21 mouse cellular contexts compared by ENCODE assay signal in the genomic region with DNA sequence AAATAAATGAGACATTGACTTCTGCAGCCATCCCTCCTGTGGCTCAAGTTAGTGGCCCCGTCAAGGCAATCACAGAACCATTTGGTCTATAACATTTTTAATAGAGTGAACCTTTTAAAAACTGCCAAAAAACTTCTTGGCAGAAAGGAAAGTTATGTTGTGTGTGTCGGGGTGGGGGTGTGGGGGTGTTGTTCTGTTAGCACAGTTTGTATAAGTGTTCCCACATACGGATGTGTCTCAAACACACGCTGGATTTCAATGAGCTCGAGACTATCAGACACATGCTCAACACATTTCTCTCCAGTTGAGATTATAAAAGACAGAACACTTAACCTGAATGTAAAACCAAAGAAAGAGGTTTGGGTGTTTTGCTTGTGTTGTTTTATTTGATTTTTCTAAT.
DNase-seq lines count a peak whose midpoint lies in the region; ATAC-seq lines count a peak whose summit lies in the region.
"Had no signal": no experiment of that assay in that cellular context is flagged by ENCODE, and none has a peak within 500 bp of the region (broad histone marks: within the 10 kb centered on the region; RNA-seq: fewer than 3 reads in every experiment).

No protein-coding gene starts in this region.

- DNase-seq in frontal cortex, postnatal 10 days (ENCODE audit: low spot score in 2 of 2): no peak
- peak; percentile 54 for DNase-seq in layer of hippocampus, adult 9-11 months
- DNase-seq in layer of hippocampus, adult 9-10 months (ENCODE audit: low spot score): no peak
- peak; percentile 55 for DNase-seq in brain, adult 2 months (ENCODE audit: low read depth, low spot score)
- DNase-seq: adrenal gland, adult 8-10 months; adrenal gland, postnatal 14 days; adrenal gland, postnatal 36 days; B cell, adult 2 months; cerebellum, adult 11 months; cerebellum, adult 18-20 months; cerebellum, adult 8-10 months; cerebellum, adult 9-11 months; cerebellum, postnatal 14 days; cerebellum, postnatal 36 days; embryo, embryonic 11 days had no signal

- peak; percentile 66 for ATAC-seq in frontal cortex, adult (ENCODE audit: low TSS enrichment)
- ATAC-seq: activated CD4-positive, CD25-positive, alpha-beta regulatory T cell, adult 4 months; CD4-positive, CD25-positive, alpha-beta regulatory T cell, adult 4 months; forebrain, embryonic 14.5 days; forebrain, embryonic 16.5 days; Patski had no signal

Comparison
In these comparisons a context has a peak if more than half of its experiments do, and no peak if none do; other contexts are left out.
1. DNase-seq: peak in layer of hippocampus, adult 9-11 months (single experiment) and brain, adult 2 months (single experiment); none in frontal cortex, postnatal 10 days (0 of 2) and layer of hippocampus, adult 9-10 months (single experiment).